Mouse (Mus musculus) lung, postnatal 0 days (tissue): ENCODE measurements around the gene Tead1. TPM values are rescaled to one million over a fixed set of nuclear protein-coding genes. Genes with fewer than 3 reads are reported as not detected.

Source experiments
- ATAC-seq: fragments of 200-750 bp; cut with Nextera tagmentation; 2 replicates; pipeline ENCODE4 v1.8.0; 2017; ENCODE audit warnings: moderate library complexity
- DNase-seq: peaks from one replicate; pipeline ENCODE4 v3.0.0-alpha.2; 2016; ENCODE audit warnings: low spot score
- H3K27ac ChIP-seq: fragments of 300-500 bp; sonication (generic); 2 replicates; pipeline ENCODE4 v1.5.1; 2014; ENCODE audit warnings: antibody characterized with exemption, mild to moderate bottlenecking, low read length, mixed read lengths
- H3K27me3 ChIP-seq: fragments of 300-500 bp; sonication (generic); replicated peaks from 2 replicates; pipeline ENCODE4 v1.6.1; 2014; ENCODE audit warnings: low read length, mixed read lengths; ENCODE audit not compliant: insufficient read depth
- H3K36me3 ChIP-seq: fragments of 300-500 bp; sonication (generic); 2 replicates; pipeline ENCODE4 v1.6.1; 2014; ENCODE audit warnings: low read length, mixed read lengths; ENCODE audit not compliant: insufficient read depth
- H3K4me1 ChIP-seq: fragments of 300-500 bp; sonication (generic); 2 replicates; pipeline ENCODE4 v1.6.1; 2014; ENCODE audit warnings: antibody characterized with exemption, low read depth, low read length, mixed read lengths; ENCODE audit not compliant: insufficient read depth
- H3K4me2 ChIP-seq: fragments of 300-500 bp; sonication (generic); replicated peaks from 2 replicates; pipeline ENCODE4 v1.6.1; 2014; ENCODE audit warnings: low read depth, mild to moderate bottlenecking, low read length, moderate library complexity, mixed read lengths
- H3K4me3 ChIP-seq: fragments of 300-500 bp; sonication (generic); 2 replicates; pipeline ENCODE4 v1.5.1; 2014; ENCODE audit warnings: low read depth, low read length
- H3K9ac ChIP-seq: fragments of 300-500 bp; sonication (generic); replicated peaks from 2 replicates; pipeline ENCODE4 v1.6.1; 2014; ENCODE audit warnings: low read depth, mild to moderate bottlenecking
- H3K9me3 ChIP-seq: fragments of 300-500 bp; sonication (generic); 2 replicates; pipeline ENCODE4 v1.6.1; 2016; ENCODE audit warnings: low read length, mixed read lengths
- CTCF ChIP-seq: IDR thresholded peaks from 2 replicates; pipeline ENCODE4 v1.5.1; 2016; ENCODE audit warnings: antibody characterized with exemption, mild to moderate bottlenecking
- EP300 ChIP-seq: IDR thresholded peaks from 2 replicates; pipeline ENCODE4 v1.6.1; 2016; ENCODE audit warnings: antibody characterized with exemption, mild to moderate bottlenecking, control low read depth
- WGBS: fragments of 180-500 bp; shearing (Covaris S2); extraction: QIAGEN DNeasy Blood & Tissue Kit; methylation state at CpG from one replicate; pipeline ENCODE4 v1.1.7; 2014; 5-methylcytosine and 5-hydroxymethylcytosine counted together
- polyA plus RNA-seq: library from polyadenylated mRNA; unstranded; fragments of >200 nt; fragmentation: Nextera tagmentation; extraction: Ambion mirVana; gene quantifications from 2 replicates; pipeline ENCODE4 v1.2.1, GENCODE M21; 2015

The Tead1 gene
- polyA plus RNA-seq, 1 experiment from 2014 or later, result 23.0 TPM

- Histone ChIP-seq H3K4me2 (no peak overlapping the region), H3K4me3 (no peak overlapping the region), H3K27me3 (no peaks in the 10 kb centered on the region), H3K36me3 (no peaks in the 10 kb centered on the region), H3K4me1 (no peaks in the 10 kb centered on the region; the same call in 1 of the 2 replicates), H3K27ac (no peak overlapping the region; the same call in 1 of the 2 replicates), H3K9me3 (no peaks in the 10 kb centered on the region), H3K9ac (no peak overlapping the region)
- TF ChIP-seq CTCF (no peak), EP300 (no peak)
- DNase-seq (no peak), ATAC-seq (peak; percentile 39)
- WGBS, result 57% methylated on average over 4 of the region's 4 CpGs
Measured at GRCm38 (mm10) chr7:112853857-112854256, 174.7 kb downstream of the Tead1 start.

- Histone ChIP-seq H3K27me3 (no peaks in the 10 kb centered on the region), H3K9ac (no peak overlapping the region), H3K4me2 (no peak overlapping the region), H3K4me3 (no peak overlapping the region), H3K36me3 (no peaks in the 10 kb centered on the region), H3K9me3 (no peaks in the 10 kb centered on the region), H3K27ac (no peak overlapping the region), H3K4me1 (no peaks in the 10 kb centered on the region; the same call in 1 of the 2 replicates)
- WGBS, result 38% methylated on average over 5 of the region's 5 CpGs
- ATAC-seq (peak; percentile 34; the same call in 1 of the 2 replicates), DNase-seq (peak; percentile 29)
- peak; percentile 41 for TF ChIP-seq CTCF
- no peak for TF ChIP-seq EP300
Measured at GRCm38 (mm10) chr7:112854516-112854915, 175.4 kb downstream of the Tead1 start.

- DNase-seq (no peak), ATAC-seq (no peak)
- H3K36me3 ChIP-seq, result no peaks in the 10 kb centered on the region
- no peak for TF ChIP-seq CTCF
- TF ChIP-seq EP300, result no peak
- H3K27me3 ChIP-seq, result no peaks in the 10 kb centered on the region
- no peak overlapping the region for H3K9ac ChIP-seq
- no peak overlapping the region for H3K4me2 ChIP-seq
- H3K9me3 ChIP-seq, result no peaks in the 10 kb centered on the region
- no peak overlapping the region for H3K4me3 ChIP-seq
- H3K27ac ChIP-seq, result peak overlapping the region; percentile 35
- 48% methylated on average over 6 of the region's 6 CpGs for WGBS
- no peaks in the 10 kb centered on the region; the same call in 1 of the 2 replicates for H3K4me1 ChIP-seq
Measured at GRCm38 (mm10) chr7:112855419-112855818, 176.3 kb downstream of the Tead1 start.

- H3K4me3 ChIP-seq, result no peak overlapping the region
- ATAC-seq (no peak), DNase-seq (no peak)
- H3K4me1 ChIP-seq, result no peaks in the 10 kb centered on the region; the same call in 1 of the 2 replicates
- no peak overlapping the region for H3K4me2 ChIP-seq
- H3K9me3 ChIP-seq, result no peaks in the 10 kb centered on the region
- H3K27me3 ChIP-seq, result no peaks in the 10 kb centered on the region
- no peak overlapping the region for H3K9ac ChIP-seq
- no peaks in the 10 kb centered on the region for H3K36me3 ChIP-seq
- H3K27ac ChIP-seq, result no peak overlapping the region
- TF ChIP-seq EP300 (no peak), CTCF (no peak)
- WGBS, result 33% methylated on average over 7 of the region's 7 CpGs
Measured at GRCm38 (mm10) chr7:112856121-112856571, 177.0 kb downstream of the Tead1 start.

- H3K36me3 ChIP-seq, result no peaks in the 10 kb centered on the region
- H3K4me3 ChIP-seq, result no peak overlapping the region
- whole genome bisulfite sequencing, result 83% methylated on average over 10 of the region's 10 CpGs
- no peak overlapping the region for H3K4me2 ChIP-seq
- no peak for DNase-seq
- H3K9ac ChIP-seq, result no peak overlapping the region
- H3K27me3 ChIP-seq, result no peaks in the 10 kb centered on the region
- H3K4me1 ChIP-seq, result no peaks in the 10 kb centered on the region; the same call in 1 of the 2 replicates
- ATAC-seq, result no peak
- H3K27ac ChIP-seq, result no peak overlapping the region
- TF ChIP-seq EP300 (no peak), CTCF (no peak)
- no peaks in the 10 kb centered on the region for H3K9me3 ChIP-seq
Measured at GRCm38 (mm10) chr7:112856583-112856982, 177.5 kb downstream of the Tead1 start.

- DNase-seq, result no peak
- 77% methylated on average over 6 of the region's 6 CpGs for WGBS
Measured at GRCm38 (mm10) chr7:112859887-112860286, 180.8 kb downstream of the Tead1 start.

GRCm38 (mm10) chr7:112862086-112862485 is 183.0 kb downstream of the Tead1 start:
- Histone ChIP-seq H3K9me3 (no peaks in the 10 kb centered on the region), H3K36me3 (no peaks in the 10 kb centered on the region), H3K4me3 (no peak overlapping the region), H3K27me3 (no peaks in the 10 kb centered on the region), H3K27ac (no peak overlapping the region), H3K4me1 (no peaks in the 10 kb centered on the region), H3K4me2 (no peak overlapping the region), H3K9ac (no peak overlapping the region)
- ATAC-seq (no peak), DNase-seq (no peak)
- TF ChIP-seq CTCF, result no peak
- TF ChIP-seq EP300, result no peak
- WGBS, result 94% methylated on average over 5 of the region's 5 CpGs

More at GRCm38 (mm10) chr7:112859887-112860286, 180.8 kb downstream of the Tead1 start:
- no peak for ATAC-seq
- H3K9ac ChIP-seq, result no peak overlapping the region
- H3K27ac ChIP-seq, result no peak overlapping the region
- no peaks in the 10 kb centered on the region for H3K4me1 ChIP-seq
- no peaks in the 10 kb centered on the region for H3K27me3 ChIP-seq
- H3K4me2 ChIP-seq, result no peak overlapping the region
- no peaks in the 10 kb centered on the region for H3K9me3 ChIP-seq
- H3K36me3 ChIP-seq, result no peaks in the 10 kb centered on the region
- no peak overlapping the region for H3K4me3 ChIP-seq
- TF ChIP-seq EP300 (no peak), CTCF (no peak)
